ENCODE assay signal across 11 mouse cellular contexts in the genomic region with DNA sequence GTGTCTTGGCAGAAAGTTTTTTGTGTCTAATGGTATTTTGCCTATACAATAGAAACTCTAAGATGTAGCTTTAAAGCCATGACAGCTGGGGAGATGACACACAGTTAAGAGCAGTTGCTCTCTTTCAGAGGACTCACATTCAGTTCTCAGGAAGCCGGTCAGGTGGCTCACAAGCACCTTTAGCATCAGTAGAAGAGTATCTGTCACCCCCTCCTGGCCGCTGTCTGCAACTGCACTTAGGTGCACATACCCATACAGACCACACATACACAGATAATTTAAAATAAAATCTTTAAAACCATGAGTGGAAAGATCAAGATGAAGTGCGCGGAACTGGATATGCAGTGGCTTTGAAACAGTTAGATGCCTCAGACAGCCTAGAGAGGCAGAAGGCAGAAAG.
DNase-seq lines count a peak whose midpoint lies in the region; ATAC-seq and TF ChIP-seq lines count a peak whose summit lies in the region.
"Had no signal": no experiment of that assay in that cellular context is flagged by ENCODE, and none has a peak within 500 bp of the region (broad histone marks: within the 10 kb centered on the region; RNA-seq: fewer than 3 reads in every experiment).

No protein-coding gene starts in this region.

- no peak for TF ChIP-seq EP300 in liver, postnatal 0 days (IDR thresholded peaks at IDR 0.05; ENCODE audit: low read depth)

- H3K4me3 ChIP-seq in forebrain, embryonic 11.5 days (ENCODE audit: low read depth, low read length): no peak overlapping the region
- no peak overlapping the region for H3K4me3 ChIP-seq in forebrain, embryonic 12.5 days (replicated peaks)
- no peak overlapping the region for H3K4me3 ChIP-seq in liver, postnatal 0 days (ENCODE audit: low read depth, low read length)
- H3K4me3 ChIP-seq in liver, embryonic 12.5 days: no peak overlapping the region
- H3K4me3 ChIP-seq: liver, embryonic 13.5 days; myocyte had no signal

- H3K9ac ChIP-seq in forebrain, embryonic 11.5 days (ENCODE audit: low read length): no peak overlapping the region
- H3K9ac ChIP-seq in forebrain, embryonic 12.5 days: no peak overlapping the region
- H3K9ac ChIP-seq in liver, postnatal 0 days (replicated peaks): no peak overlapping the region
- no peak overlapping the region for H3K9ac ChIP-seq in liver, embryonic 12.5 days
- H3K9ac ChIP-seq: liver, embryonic 13.5 days had no signal

- TF ChIP-seq CTCF in liver, postnatal 0 days (IDR thresholded peaks at IDR 0.05; ENCODE audit: low read depth): peak; percentile 45

- H3K4me2 ChIP-seq in forebrain, embryonic 11.5 days (ENCODE audit: low read depth, low read length, severe bottlenecking): no peak overlapping the region
- H3K4me2 ChIP-seq in forebrain, embryonic 12.5 days: no peak overlapping the region
- H3K4me2 ChIP-seq in liver, postnatal 0 days (ENCODE audit: low read depth, low read length): no peak overlapping the region
- H3K4me2 ChIP-seq in liver, embryonic 12.5 days: no peak overlapping the region
- H3K4me2 ChIP-seq: liver, embryonic 13.5 days had no signal

- no peak for DNase-seq in forebrain, embryonic 11.5 days (ENCODE audit: low spot score)
- DNase-seq in liver, postnatal 0 days: no peak
- peak; percentile 55 for DNase-seq in ES-CJ7 (ENCODE audit: low read depth, low spot score)
- DNase-seq in right cerebral cortex, postnatal 4 days: no peak
- DNase-seq: gastrocnemius, postnatal 14 days; liver, embryonic 13.5 days had no signal

- no peaks in the 10 kb centered on the region for H3K4me1 ChIP-seq in forebrain, embryonic 11.5 days (replicated peaks; ENCODE audit: control insufficient read depth, insufficient read depth, low read length)
- no peaks in the 10 kb centered on the region for H3K4me1 ChIP-seq in forebrain, embryonic 12.5 days
- H3K4me1 ChIP-seq in liver, postnatal 0 days (ENCODE audit: insufficient read depth): no peaks in the 10 kb centered on the region
- H3K4me1 ChIP-seq in liver, embryonic 12.5 days: no peaks in the 10 kb centered on the region
- H3K4me1 ChIP-seq: liver, embryonic 13.5 days had no signal

- H3K27ac ChIP-seq in forebrain, embryonic 11.5 days (ENCODE audit: low read depth, low read length): no peak overlapping the region
- H3K27ac ChIP-seq in forebrain, embryonic 12.5 days: no peak overlapping the region
- no peak overlapping the region for H3K27ac ChIP-seq in liver, postnatal 0 days (ENCODE audit: low read depth)
- H3K27ac ChIP-seq in liver, embryonic 12.5 days: no peak overlapping the region
- H3K27ac ChIP-seq: liver, embryonic 13.5 days had no signal

- no peaks in the 10 kb centered on the region for H3K9me3 ChIP-seq in forebrain, embryonic 11.5 days (ENCODE audit: control insufficient read depth, low read length)
- H3K9me3 ChIP-seq in forebrain, embryonic 12.5 days: no peaks in the 10 kb centered on the region
- 0 out of 2 replicates have a peak, but pooled peaks cover 3% of the 10 kb centered on the region for H3K9me3 ChIP-seq in liver, postnatal 0 days (ENCODE audit: low read length)
- no peaks in the 10 kb centered on the region for H3K9me3 ChIP-seq in liver, embryonic 12.5 days (replicated peaks)
- H3K9me3 ChIP-seq: liver, embryonic 13.5 days had no signal

- H3K36me3 ChIP-seq in forebrain, embryonic 11.5 days (ENCODE audit: control insufficient read depth, insufficient read depth, low read length): no peaks in the 10 kb centered on the region
- H3K36me3 ChIP-seq in forebrain, embryonic 12.5 days (replicated peaks): no peaks in the 10 kb centered on the region
- H3K36me3 ChIP-seq in liver, postnatal 0 days (replicated peaks; ENCODE audit: insufficient read depth, low read length): no peaks in the 10 kb centered on the region
- no peaks in the 10 kb centered on the region for H3K36me3 ChIP-seq in liver, embryonic 12.5 days
- H3K36me3 ChIP-seq: liver, embryonic 13.5 days had no signal

- H3K27me3 ChIP-seq in forebrain, embryonic 11.5 days (ENCODE audit: control insufficient read depth, insufficient read depth, low read length): no peaks in the 10 kb centered on the region
- H3K27me3 ChIP-seq in forebrain, embryonic 12.5 days: no peaks in the 10 kb centered on the region
- H3K27me3 ChIP-seq in liver, postnatal 0 days (ENCODE audit: insufficient read depth, low read length): no peaks in the 10 kb centered on the region
- H3K27me3 ChIP-seq in liver, embryonic 12.5 days (replicated peaks): no peaks in the 10 kb centered on the region
- H3K27me3 ChIP-seq: liver, embryonic 13.5 days had no signal

- ATAC-seq in forebrain, embryonic 11.5 days (replicated peaks; ENCODE audit: low FRiP score): 0 out of 2 replicates have a peak, but pooled peaks have one; percentile 49
- no peak for ATAC-seq in forebrain, embryonic 12.5 days (ENCODE audit: low FRiP score)
- ATAC-seq in liver, postnatal 0 days: no peak
- no peak for ATAC-seq in liver, embryonic 12.5 days
- 0 out of 2 replicates have a peak, but pooled peaks have one; percentile 44 for ATAC-seq in megakaryocyte, adult 5-6 weeks (ENCODE audit: poor library complexity, severe bottlenecking)
- no peak for ATAC-seq in erythroid progenitor cell, adult 5-6 weeks (replicated peaks; ENCODE audit: low FRiP score, poor library complexity, severe bottlenecking)

- 73% methylated on average over 4 of the region's 4 CpGs for WGBS in forebrain, embryonic 11.5 days
- WGBS in forebrain, embryonic 12.5 days: 81% methylated on average over 4 of the region's 4 CpGs
- WGBS in liver, postnatal 0 days (ENCODE audit: insufficient replicate concordance): 64% methylated on average over 4 of the region's 4 CpGs
- WGBS in liver, embryonic 12.5 days (ENCODE audit: insufficient replicate concordance): 68% methylated on average over 4 of the region's 4 CpGs

Comparison
In these comparisons a context has a peak if more than half of its experiments do, and no peak if none do; other contexts are left out.
1. ATAC-seq: peak in forebrain, embryonic 11.5 days (single experiment) and megakaryocyte, adult 5-6 weeks (single experiment); none in forebrain, embryonic 12.5 days (single experiment), liver, postnatal 0 days (single experiment), liver, embryonic 12.5 days (single experiment) and erythroid progenitor cell, adult 5-6 weeks (single experiment).